Mouse (Mus musculus) urinary bladder, adult 18-20 months (tissue): ENCODE measurements around the gene Card9.

Source experiments
- DNase-seq, 2 experiments: peaks; one replicate each; pipeline ENCODE4 v3.0.0; 2022; ENCODE audit warnings: low spot score in 2 of 2, mixed read lengths in 2 of 2

Gene Card9

DNA sequence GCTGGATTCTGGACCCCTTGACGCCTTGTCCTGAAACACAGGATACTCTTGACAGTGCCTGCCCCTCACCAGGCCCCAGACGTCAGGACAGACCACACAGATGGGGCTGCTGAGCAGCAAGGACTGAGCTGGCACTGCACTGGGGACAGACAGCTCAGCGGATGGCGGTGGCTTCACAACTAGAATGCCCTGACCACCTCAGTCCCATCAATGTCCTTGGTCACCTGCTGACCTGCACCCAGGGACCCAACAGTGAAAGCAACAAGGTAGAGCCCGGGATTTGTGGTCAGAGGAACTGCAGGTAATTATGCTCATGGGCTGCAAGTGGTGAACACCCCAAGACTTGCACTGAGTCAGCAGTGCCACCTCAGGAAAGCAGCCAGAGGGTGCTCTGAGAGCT lies 2.3 kb upstream of the Card9 start:
- no peak for DNase-seq

DNA sequence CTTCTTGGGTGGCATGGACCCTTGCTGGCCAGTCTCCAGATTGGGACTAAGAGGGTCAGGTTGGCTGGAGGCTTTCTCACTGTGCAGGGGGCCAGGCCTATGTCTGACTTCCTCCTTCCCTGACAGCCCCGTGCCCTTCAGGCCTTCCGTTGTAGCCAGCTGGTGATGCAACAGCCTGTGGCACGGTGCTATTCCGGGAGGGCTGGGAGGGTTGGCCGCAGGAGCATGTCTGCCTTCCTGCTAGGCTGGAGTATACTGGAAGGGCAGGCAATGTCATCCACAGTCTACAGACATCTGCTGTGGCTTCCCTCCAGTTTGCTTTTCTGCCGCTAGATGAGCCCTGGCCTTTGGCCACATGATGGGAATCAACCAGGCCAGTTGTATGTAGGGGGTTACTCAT lies 735 bp downstream of the Card9 start:
- DNase-seq, result no peak

DNA sequence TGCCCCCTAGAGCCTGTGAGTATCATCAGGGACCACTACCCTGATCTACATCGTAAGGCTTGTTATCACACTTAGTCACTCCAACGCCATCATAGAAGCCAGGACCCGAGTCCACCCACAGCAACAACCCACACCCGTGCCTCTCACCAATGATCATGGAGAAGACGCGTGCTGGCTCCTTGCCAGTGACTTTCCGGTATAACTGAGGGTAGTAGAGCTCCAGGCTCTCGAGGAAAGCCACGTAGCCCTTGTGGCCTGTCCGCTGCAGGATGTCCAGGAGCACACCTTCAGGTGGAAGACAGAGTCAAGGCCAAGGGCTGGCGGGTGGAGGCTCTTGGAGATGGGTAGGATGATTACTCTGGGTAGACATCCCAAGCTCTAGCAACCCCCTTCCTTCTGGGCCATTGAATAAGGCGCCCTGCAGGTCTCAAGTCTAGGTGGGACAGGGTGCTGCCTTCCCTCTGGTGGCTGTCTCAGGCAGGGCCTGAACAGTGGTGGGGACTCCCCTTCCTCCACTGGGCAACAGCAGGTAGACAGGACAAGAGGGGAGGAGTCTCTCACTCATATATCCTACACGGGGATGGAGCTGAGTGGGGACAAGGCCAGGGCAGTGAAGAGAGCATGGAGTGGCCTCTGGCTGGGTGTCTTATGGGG lies 1.9 kb downstream of the Card9 start:
- DNase-seq, result no peak

DNA sequence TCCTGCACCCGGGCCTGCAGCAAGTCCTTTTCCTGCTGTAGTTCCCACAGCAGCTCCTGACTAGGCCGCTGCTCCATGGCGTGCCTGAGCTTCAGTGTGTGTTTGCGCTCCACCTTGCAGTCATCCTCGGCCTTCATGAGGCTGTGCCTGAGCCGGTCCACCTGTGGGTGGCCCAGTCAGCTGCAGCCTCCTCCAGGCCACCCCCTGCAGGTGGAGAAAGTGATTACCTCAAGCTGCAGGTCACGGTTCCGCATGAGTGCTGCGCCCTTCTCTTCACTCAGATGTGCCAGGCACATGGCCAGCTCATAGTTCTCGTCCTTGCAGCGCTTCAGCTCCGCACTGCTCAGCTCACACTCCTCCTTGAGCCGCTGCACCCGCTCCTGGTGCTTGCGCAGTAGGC lies 3.2 kb downstream of the Card9 start:
- DNase-seq, result no peak

DNA sequence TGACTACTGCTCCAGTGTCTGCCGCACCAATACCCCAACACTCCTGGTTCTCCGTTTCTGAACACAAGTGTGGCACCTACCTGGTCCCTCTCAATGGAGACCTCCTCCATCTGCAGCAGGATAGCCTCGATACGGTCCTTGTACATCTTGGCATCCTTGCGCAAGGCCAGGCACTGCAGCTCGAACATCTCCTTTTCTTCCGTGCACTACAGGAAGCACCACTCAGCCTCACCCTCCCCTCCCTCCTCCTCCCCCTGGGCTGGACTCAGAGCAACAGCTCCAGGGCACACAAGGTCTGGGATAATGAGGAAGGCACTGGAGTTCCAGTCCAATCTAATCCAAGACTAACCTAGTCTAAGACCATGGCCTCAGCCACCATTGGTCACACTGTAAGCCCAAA lies 4.0 kb downstream of the Card9 start:
- no peak for DNase-seq

DNA sequence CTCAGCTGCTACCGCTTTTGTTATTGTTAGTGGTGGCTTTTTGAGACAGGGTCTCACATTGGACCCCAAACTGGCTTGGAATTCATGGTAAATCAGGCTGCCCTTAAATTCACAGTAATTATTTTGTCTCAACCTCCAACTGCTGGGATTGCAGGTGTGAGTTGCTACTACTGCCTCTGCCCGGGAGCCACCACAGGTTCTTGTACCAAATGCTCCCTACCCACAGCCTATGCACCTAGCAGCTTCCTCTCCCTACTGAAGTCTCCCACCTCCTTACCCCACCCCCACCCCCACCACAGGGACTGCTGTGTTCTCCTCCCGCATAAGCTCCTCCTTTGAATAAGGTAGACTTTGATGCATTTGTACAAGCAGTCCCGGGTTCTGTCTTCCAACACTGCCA lies 4.5 kb downstream of the Card9 start:
- no peak for DNase-seq

DNA sequence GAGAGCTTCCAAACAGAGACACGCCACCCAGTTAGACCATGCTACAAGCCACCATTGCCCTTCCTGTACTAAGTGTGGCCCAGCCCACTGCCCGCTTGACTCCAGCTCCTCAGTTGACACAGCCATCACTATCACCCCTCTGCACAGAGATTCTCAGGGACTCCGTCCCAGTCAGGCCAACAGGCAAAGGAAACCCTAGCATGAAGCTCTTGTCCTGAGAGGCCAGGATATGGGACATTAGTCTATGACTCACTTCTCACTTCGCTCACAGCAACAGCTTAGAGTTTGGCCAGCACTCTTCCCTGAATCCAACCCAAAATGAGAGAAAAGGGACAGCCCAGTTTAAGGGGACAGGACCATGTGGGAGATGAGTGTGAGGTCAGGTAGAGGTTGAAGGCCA lies 6.3 kb downstream of the Card9 start:
- no peak for DNase-seq

DNA sequence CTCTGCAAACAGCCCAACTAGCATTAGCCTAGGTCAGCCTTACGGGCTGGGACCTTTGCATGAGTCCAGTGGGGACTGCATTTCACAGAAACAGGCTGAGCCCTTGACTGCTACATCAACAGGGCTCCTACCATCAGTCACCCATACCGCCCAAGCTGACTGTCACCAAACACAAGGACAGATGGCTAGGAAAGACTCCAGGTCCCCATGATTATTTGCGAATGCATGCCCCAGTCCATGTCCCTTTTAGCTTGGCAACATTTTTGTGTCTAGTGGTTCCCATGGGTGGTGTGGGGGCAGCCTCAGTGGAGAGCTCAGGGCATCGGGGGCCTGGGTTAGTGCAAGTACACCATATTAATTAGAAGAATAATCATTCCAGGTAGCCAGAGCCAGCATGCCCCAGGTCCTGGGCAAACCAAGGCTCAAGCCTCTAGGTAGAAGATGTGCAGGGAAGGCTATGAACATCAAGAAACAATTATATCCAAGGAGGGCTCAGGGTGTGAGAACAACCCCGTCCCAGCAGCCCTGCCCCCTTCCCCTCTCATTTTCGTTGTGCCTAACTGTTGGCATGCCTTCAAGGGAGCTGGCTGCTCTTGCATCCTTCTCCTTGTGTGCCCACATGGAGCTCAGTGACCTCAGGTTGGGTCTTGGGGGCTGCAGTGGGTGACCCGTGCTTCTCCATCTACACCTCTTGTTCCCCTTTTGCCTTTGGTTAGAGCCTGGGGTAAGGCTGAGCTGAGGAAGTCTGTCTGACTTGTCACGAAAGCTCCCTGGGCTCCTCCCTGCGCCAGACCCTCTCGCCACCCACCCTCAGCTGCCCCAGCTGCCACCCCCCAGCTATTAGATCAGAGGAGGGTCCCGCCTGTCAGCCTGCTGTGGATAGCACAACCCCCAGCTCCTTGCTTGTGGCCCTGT lies 7.4 kb downstream of the Card9 start:
- DNase-seq, result no peak

DNA sequence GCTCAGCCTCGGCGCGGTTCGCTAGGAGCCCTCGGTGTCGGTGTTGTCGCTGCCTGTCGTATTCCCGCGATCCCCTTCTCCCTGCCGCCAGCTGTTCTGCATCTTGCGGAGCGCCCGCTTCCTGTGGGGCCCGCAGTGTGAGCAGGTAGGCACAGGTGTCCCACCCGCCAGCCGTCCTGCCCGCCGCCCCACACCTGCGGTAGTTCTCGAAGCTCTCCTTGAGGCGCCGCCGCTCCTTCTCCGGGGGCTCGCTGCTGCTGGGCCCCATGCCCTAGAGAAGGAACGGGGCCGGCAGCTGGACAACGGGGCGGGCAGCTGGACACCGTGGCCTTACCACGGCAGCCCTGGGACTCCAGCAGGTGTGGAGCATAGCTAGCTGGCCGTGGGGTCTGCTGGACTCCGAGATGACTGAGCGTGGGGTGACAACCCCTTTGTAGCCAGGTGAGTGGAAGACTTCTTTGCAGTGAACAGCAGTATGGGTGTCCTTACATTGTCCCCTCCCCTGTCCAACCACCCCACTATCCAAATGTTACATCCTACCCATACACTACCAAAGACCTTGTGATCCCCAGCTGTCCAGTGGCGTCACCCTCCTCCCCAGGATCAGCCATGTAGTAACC lies 8.3 kb downstream of the Card9 start:
- peak in 1 of 2 experiments; percentile 46 for DNase-seq

DNA sequence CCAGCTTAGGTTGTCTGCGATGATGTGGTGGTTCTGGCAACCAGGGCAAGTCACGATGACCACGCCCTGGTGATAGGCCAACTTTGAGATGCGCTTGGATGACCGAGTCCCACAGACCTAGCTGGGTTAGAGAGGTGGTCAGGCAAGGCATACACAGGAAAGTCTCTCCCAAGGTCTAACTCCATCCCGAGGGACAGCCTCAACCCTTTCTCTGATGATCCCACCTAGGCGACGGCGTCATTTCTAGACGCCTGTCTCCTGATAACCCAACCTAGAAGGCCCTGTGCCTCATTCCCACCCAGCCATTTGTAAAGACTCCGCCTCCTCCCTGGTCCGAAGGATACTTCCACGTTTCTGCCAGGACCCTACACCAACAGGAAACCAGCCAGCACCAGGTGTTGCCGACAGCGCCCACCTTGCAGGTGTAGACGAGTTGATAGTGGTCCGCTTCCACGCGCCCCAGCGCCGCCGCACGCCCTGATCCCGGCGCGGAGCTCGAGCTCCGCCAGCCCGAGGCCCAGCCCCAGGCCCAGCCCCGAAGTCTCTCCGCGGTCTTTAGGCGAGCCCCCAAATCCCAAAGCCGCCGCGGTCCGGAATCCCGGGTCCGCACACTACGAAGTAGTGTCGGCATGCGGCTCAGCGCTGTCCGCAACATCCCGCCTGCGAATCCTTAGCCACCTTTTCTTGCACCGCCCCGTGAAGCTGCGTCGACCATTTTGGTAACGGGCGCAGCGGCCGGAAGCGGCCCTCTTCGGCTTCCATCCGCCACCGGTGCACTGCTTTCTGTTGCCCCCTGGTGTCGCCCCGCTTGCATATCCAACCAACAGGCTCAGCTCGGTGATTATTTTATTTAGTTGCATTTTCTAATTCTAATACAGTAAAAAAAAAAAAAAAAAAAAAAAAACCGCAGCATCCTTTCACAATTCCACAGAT lies 9.1 kb downstream of the Card9 start, which contains the start of gene Dnlz:
Gene Dnlz (minus strand): TSS at position 753 of the 933 bp plus-strand sequence.
- DNase-seq, result peak; percentile 90 to 93

DNA sequence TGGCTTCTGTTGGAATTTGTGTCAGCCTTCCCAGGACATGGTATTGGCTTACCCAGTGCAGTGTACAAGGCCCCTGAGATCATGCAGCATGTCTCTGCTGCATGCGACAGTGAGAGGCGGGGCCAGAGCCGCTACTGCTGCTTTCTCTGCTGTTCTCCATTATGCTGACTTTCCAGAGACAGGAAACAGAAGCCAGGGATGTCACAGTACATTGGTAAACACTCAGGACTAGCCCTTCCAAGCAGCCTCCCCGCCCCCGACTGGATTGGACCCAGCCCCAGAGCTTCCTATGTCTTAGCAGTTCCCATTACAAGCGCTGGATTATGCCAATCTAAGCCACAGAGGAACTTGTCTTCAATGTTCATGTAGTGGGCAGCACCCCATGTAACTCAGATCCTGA lies 12.5 kb downstream of the Card9 start:
- DNase-seq, result no peak

DNA sequence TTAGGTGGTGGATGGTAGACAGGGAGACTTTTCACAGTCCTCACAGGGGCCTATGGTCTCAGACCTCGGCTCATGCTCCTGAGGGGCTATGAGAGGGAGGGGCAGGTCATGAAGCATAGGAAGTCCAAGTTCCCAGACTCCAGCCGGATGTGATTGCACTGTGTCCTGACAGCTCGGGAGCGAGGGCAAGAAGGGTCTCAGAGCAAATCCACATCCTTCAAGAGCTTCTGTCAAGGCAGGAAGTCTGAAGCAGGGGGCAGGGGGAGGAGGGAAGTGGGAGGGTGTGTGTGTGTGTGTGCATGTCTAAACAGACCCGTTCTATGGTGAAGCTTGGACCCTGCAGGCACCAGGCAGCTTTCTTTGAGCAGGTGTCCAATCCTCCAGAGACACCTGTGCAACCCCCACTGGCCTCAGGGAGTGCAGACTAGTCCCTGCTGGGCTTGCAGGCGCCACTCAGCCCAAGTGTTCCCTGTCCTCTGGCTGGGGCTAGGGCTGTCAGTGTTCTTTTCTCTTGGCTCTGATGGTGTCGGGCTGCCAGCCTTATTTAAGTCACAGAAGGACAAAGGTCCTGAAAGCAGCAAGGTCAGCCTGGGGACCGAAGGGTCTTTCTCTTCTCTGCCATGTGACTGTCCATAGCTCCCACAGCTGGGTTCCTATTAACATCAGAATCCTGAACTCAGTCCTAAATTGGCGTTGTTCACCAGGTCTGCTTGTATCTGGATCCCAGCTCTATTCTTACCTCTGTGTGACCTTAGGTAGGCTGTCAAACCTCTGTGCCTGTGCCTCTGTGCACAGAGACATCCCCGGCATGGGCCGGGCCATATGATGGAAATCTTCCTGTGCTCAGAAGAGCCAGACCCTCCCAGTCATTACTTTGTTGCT lies 17.9 kb downstream of the Card9 start:
- no peak for DNase-seq

DNA sequence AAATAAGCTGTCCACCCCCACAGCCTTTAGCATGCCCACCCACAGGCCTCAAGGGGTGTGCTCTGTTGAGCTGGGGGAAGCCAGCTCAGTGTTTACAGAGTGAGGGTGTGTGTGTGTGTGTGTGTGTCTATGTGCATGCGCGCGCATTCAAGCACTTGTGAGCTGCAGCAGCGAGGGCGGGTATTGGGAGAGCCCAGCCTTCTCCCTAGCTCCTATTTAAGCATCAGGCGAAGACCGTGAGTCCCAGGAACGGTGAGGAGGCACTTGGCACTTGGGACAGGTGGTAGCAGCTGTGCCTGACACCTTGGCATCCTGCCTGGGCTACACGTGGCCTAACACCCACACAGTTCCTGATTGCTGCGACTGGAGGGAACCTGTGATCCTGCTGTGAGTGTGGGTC lies 18.7 kb downstream of the Card9 start:
- DNase-seq, result peak in 1 of 2 experiments; percentile 41

DNA sequence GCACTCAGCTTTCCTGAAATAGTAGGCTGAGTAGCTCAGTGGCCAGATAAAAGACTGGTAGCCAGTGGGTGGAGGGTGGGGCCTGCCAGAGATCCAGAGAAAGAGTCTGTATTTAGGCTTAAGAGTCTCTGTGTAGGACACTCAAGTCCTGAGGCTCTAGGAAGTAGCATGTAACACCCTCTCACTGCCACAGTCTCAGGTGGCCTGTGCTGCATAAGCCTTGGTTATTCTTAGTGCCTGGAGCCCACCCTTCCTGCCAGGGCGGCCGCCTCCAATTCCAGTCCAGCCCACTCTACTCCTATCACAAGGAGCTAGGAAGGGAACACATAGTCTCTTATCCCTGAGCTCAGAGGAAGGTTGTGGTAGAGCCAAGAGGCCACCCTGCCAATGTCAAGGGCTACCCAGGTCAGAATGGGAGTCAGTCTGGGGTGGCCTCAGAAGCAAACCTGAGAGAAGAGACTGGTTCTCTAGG lies 19.2 kb downstream of the Card9 start:
- no peak for DNase-seq

DNA sequence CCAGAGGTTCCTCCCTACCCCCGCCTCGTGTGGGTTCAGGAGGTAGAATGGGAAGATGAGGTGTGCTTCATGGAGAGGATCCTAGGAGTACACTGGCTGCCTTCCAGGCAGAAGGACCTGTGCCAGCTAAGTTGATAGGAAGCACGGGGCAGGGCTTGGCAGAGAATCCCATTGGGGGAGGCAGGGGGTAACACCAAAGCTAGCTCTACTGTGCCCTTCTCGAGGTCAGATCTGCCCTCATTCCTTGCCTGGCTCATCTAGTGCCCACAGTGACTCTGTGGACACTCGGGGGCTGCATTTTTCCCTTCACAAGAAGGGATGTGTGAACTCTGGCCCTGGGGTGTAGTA lies 21.5 kb downstream of the Card9 start:
- no peak for DNase-seq

DNA sequence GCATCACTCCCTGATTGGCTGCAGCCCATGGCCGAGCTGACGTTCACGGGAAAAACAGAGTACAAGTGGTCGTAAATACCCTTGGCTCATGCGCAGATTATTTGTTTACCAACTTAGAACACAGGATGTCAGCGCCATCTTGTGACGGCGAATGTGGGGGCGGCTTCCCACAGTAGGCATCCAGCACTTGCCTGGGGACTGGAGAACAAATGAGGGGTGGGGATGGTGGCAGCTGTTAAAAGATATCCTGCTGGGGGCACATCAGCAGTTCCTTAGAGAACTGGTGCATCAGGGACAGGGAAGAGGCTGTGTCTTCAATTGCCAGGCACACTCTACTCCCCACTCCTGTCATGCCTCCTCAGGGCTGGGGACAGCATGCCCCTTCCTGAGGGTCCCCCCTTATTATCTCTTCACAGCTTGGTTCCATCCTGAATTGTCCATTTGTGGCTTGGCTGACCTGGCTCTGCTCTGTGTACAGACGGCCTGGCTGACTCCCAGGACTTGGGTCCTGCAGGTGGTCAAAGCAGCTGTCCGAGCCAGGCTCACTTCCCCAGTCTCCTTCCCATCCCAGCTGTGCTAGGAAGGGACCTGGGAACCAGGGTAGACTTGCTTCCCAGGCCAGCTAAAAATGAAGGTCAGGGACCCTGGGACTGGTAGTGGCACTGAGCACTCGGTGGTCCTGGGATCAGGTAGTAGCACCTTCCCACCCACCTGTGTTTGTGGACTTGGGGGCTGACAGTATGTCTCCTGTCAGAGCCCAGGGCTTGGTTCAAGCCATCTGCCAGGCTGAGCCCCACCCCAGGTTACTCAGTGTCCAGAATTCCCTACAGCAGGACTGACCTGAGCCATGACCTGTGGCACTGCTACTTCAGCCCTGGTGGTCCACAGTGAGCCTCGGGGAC lies 22.2 kb downstream of the Card9 start:
- DNase-seq, result no peak

DNA sequence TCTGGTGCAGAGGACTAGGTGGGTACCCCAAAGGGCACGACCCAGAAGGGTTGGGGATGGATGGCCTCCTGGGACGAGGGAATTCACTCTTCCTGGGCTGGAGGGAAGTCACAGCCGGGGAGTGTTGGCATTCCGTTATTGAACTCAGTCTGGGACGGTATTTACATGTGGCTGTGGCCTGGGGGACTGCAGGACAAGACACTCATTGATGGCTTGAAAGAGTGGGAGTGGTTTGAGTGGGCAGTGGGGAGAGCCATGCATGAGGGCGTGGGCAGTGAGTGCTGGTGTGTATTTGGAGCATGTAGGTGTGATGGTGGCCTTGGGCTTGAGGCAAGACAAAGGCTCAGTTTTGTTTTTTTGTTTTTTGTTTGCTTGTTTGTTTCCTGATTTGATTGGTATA lies 30.0 kb downstream of the Card9 start:
- DNase-seq, result no peak

DNA sequence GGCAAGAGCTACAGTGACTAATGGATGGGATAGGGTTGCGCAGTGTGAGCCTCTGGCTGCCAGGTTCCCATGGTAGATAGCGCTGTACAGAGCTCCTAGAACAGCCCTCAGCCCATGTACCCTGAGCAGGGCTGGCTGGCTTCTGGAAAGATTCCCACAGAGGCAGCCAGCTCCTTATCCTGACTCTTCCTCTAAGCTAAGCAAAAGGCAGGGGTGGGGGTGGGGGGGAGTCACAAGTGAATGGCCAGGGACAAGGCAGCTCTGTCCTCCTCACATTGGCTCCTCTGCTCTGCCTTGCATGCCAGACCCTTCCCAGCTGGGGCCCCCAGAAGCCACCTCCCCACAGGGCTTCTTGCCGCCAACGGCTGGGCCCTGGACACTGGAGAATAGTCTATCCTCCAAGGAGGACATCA lies 30.7 kb downstream of the Card9 start:
- no peak for DNase-seq

DNA sequence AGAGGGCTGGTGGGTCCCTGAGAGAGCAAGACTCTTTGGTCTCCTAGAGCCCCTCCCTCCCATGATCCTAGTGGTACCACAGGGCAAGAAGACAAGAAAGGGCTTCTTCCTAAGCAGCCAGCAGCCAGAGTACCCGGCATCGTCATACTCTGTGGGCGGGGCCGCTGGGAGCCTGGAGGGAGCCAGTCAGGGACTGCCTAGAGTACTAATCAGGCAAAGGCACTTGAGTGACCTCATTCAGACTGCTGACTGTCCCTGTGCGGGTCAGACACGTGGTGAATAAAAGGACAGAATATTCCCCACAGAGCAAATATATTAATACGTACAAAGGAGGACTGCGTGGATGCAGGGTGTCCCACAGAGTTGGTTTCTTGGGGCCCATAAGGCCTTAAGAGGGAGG lies 31.3 kb downstream of the Card9 start:
- DNase-seq, result no peak

DNA sequence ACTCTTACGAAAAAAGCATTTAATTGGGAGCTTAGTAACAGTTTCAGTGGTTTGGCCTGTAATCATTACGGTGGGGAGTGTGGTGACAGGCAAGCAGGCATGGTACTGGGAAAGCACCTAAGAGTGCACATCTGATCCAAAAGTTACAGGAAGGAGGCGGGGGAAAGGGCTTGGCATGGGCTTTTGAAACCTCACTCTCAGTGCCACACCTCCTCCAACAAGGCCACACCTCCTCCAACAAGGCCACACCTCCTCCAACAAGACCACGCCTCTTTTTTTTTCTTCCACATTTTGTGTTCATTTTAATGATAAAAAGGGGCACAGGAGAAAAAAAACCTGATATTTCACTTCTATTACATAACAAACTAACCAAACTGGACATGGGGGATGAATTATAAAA lies 32.9 kb downstream of the Card9 start:
- no peak for DNase-seq
